17 mouse cellular contexts compared by ENCODE assay signal in genomic region chr3:95181841-95182240, GRCm38 (mm10). TPM values are rescaled to one million over a fixed set of nuclear protein-coding genes. Genes with fewer than 3 reads are reported as not detected.
DNase-seq lines count a peak whose midpoint lies in the region; ATAC-seq and TF ChIP-seq lines count a peak whose summit lies in the region.
"Had no signal": no experiment of that assay in that cellular context is flagged by ENCODE, and none has a peak within 500 bp of the region (broad histone marks: within the 10 kb centered on the region; RNA-seq: fewer than 3 reads in every experiment).

No protein-coding gene starts in this region.

- H3K36me3 ChIP-seq in testis, adult 2 months (ENCODE audit: control insufficient read depth, insufficient read depth, low read length), result peaks cover 4% of the 10 kb centered on the region
- H3K36me3 ChIP-seq in midbrain, embryonic 16.5 days (ENCODE audit: control insufficient read depth, insufficient read depth, low read length), result peaks cover 3% of the 10 kb centered on the region; the same call in 1 of the 2 replicates

- ATAC-seq in midbrain, embryonic 16.5 days, result no peak
- ATAC-seq: forebrain, embryonic 13.5 days; forebrain, embryonic 15.5 days; forebrain, postnatal 0 days had no signal

- TF ChIP-seq CTCF in testis, adult 2 months (IDR thresholded peaks at IDR 0.05; ENCODE audit: control insufficient read depth, insufficient read depth, insufficient replicate concordance, low read depth, low read length), result no peak

- no peak overlapping the region for H3K4me2 ChIP-seq in midbrain, embryonic 16.5 days (ENCODE audit: low read length)
- H3K4me2 ChIP-seq: embryonic facial prominence, embryonic 12.5 days; forebrain, embryonic 13.5 days; forebrain, embryonic 15.5 days had no signal

- DNase-seq in adrenal gland, adult 2 months, result peak; percentile 62
- no peak for DNase-seq in adrenal gland, postnatal 25 days
- DNase-seq in testis, postnatal 14 days (ENCODE audit: low spot score), result no peak
- DNase-seq in adrenal gland, postnatal 14 days, result peak; percentile 51
- no peak for DNase-seq in spleen, postnatal 4 days (ENCODE audit: low spot score in 2 of 2)
- DNase-seq: cerebellum, adult 11-12 months; cerebellum, adult 2 months; cerebellum, adult 9-10 months; cerebellum, postnatal 10 days; cerebellum, postnatal 25 days; forebrain, postnatal 0 days had no signal

- peak overlapping the region; percentile 49 for H3K27ac ChIP-seq in testis, adult 2 months (ENCODE audit: control insufficient read depth, insufficient read depth, low read depth, low read length)
- no peak overlapping the region for H3K27ac ChIP-seq in midbrain, embryonic 16.5 days (ENCODE audit: low read length)
- H3K27ac ChIP-seq: embryonic facial prominence, embryonic 10.5 days; embryonic facial prominence, embryonic 12.5 days; forebrain, embryonic 13.5 days; forebrain, embryonic 15.5 days had no signal

- no peak for TF ChIP-seq POLR2A in testis, adult 2 months (IDR thresholded peaks at IDR 0.05; ENCODE audit: control insufficient read depth, low read depth, low read length)

- no peak overlapping the region for H3K4me3 ChIP-seq in testis, adult 2 months (ENCODE audit: control insufficient read depth, low read depth, low read length)
- no peak overlapping the region for H3K4me3 ChIP-seq in midbrain, embryonic 16.5 days (ENCODE audit: low read depth, low read length)
- H3K4me3 ChIP-seq: embryonic facial prominence, embryonic 10.5 days; embryonic facial prominence, embryonic 12.5 days; forebrain, embryonic 13.5 days; forebrain, embryonic 15.5 days had no signal

- no peak overlapping the region for H3K9ac ChIP-seq in midbrain, embryonic 16.5 days (ENCODE audit: low read depth, low read length)
- H3K9ac ChIP-seq: embryonic facial prominence, embryonic 12.5 days; forebrain, embryonic 13.5 days; forebrain, embryonic 15.5 days; forebrain, postnatal 0 days had no signal

- no peaks in the 10 kb centered on the region for H3K9me3 ChIP-seq in midbrain, embryonic 16.5 days (replicated peaks; ENCODE audit: control insufficient read depth, low read length, poor library complexity, severe bottlenecking)
- H3K9me3 ChIP-seq: embryonic facial prominence, embryonic 10.5 days; embryonic facial prominence, embryonic 12.5 days; forebrain, embryonic 13.5 days; forebrain, embryonic 15.5 days had no signal

- no peaks in the 10 kb centered on the region for H3K27me3 ChIP-seq in testis, adult 2 months (ENCODE audit: control insufficient read depth, insufficient read depth, low read length)
- no peaks in the 10 kb centered on the region for H3K27me3 ChIP-seq in midbrain, embryonic 16.5 days (ENCODE audit: control insufficient read depth, insufficient read depth, low read depth, low read length)
- H3K27me3 ChIP-seq: embryonic facial prominence, embryonic 12.5 days; forebrain, embryonic 13.5 days; forebrain, embryonic 15.5 days had no signal

- WGBS in midbrain, embryonic 16.5 days, result 58% methylated on average over 1 of the region's 1 CpGs

- H3K4me1 ChIP-seq in testis, adult 2 months (ENCODE audit: control insufficient read depth, insufficient read depth, low read length), result no peaks in the 10 kb centered on the region; the same call in none of the 2 replicates
- H3K4me1 ChIP-seq in midbrain, embryonic 16.5 days (ENCODE audit: control insufficient read depth, insufficient read depth, low read length), result no peaks in the 10 kb centered on the region
- H3K4me1 ChIP-seq: embryonic facial prominence, embryonic 12.5 days; forebrain, embryonic 13.5 days; forebrain, embryonic 15.5 days had no signal

RNA-seq across cellular contexts. Expression of gene Sema6c, which starts 21.6 kb away (rescaled TPM):
- 1 to 10 TPM; 2.6 to 3.8 TPM for total RNA-seq in adrenal gland, adult 2 months (2021)
- 8.6 and 12.4 TPM in 2 replicates for polyA plus RNA-seq in adrenal gland, adult 2 months (2012; rRNA removed)
- total RNA-seq in adrenal gland, postnatal 25 days (2021), result 3.9 and 5.0 TPM in 2 replicates
- 31.3 and 38.5 TPM in 2 replicates for polyA plus RNA-seq in testis, adult 2 months (2012; rRNA removed)
- 2.8 and 5.4 TPM in 2 replicates for total RNA-seq in adrenal gland, postnatal 14 days (2021)
- 18.9 and 20.9 TPM in 2 replicates for polyA plus RNA-seq in midbrain, embryonic 16.5 days (2015; fragmentation: Nextera tagmentation; extraction: Ambion mirVana)

RNA-seq across cellular contexts. Expression of gene Gabpb2, which starts 35.9 kb away (rescaled TPM):
- total RNA-seq in adrenal gland, adult 2 months (2021), result 10 to 100 TPM; 19.0 to 21.1 TPM
- polyA plus RNA-seq in adrenal gland, adult 2 months (2012; rRNA removed), result 4.0 and 4.5 TPM in 2 replicates
- 25.8 and 33.1 TPM in 2 replicates for total RNA-seq in adrenal gland, postnatal 25 days (2021)
- 5.2 and 5.6 TPM in 2 replicates for polyA plus RNA-seq in testis, adult 2 months (2012; rRNA removed)
- total RNA-seq in adrenal gland, postnatal 14 days (2021), result 22.6 and 26.4 TPM in 2 replicates
- 2.4 and 3.0 TPM in 2 replicates for polyA plus RNA-seq in midbrain, embryonic 16.5 days (2015; fragmentation: Nextera tagmentation; extraction: Ambion mirVana)

RNA-seq across cellular contexts. Expression of gene Tnfaip8l2, which starts 39.7 kb away (rescaled TPM):
- total RNA-seq in adrenal gland, adult 2 months (2021), result 1 to 10 TPM; 2.0 to 2.2 TPM
- polyA plus RNA-seq in adrenal gland, adult 2 months (2012; rRNA removed), result 3.7 and 4.9 TPM in 2 replicates
- total RNA-seq in adrenal gland, postnatal 25 days (2021), result 1.1 TPM in 1 of 2 replicates, not detected in the other
- polyA plus RNA-seq in testis, adult 2 months (2012; rRNA removed), result 0.81 and 0.82 TPM in 2 replicates
- total RNA-seq in adrenal gland, postnatal 14 days (2021), result 1.7 and 7.8 TPM in 2 replicates
- 2.6 and 3.2 TPM in 2 replicates for polyA plus RNA-seq in midbrain, embryonic 16.5 days (2015; fragmentation: Nextera tagmentation; extraction: Ambion mirVana)

RNA-seq across cellular contexts. Expression of gene Cdc42se1, which starts 46.7 kb away (rescaled TPM):
- 100 to 1,000 TPM in 1 of 2 experiments, 10 to 100 TPM in 1; 89.7 to 102 TPM for total RNA-seq in adrenal gland, adult 2 months (2021)
- 46.1 and 53.0 TPM in 2 replicates for polyA plus RNA-seq in adrenal gland, adult 2 months (2012; rRNA removed)
- total RNA-seq in adrenal gland, postnatal 25 days (2021), result 94.6 and 101 TPM in 2 replicates
- 95.8 and 99.6 TPM in 2 replicates for polyA plus RNA-seq in testis, adult 2 months (2012; rRNA removed)
- total RNA-seq in adrenal gland, postnatal 14 days (2021), result 63.3 and 80.3 TPM in 2 replicates
- polyA plus RNA-seq in midbrain, embryonic 16.5 days (2015; fragmentation: Nextera tagmentation; extraction: Ambion mirVana), result 46.6 and 50.9 TPM in 2 replicates

RNA-seq across cellular contexts. Expression of gene Lysmd1, which starts 48.0 kb away (rescaled TPM):
- total RNA-seq in adrenal gland, adult 2 months (2021), result 1 to 10 TPM; 7.1 to 9.0 TPM
- 3.7 and 4.7 TPM in 2 replicates for polyA plus RNA-seq in adrenal gland, adult 2 months (2012; rRNA removed)
- total RNA-seq in adrenal gland, postnatal 25 days (2021), result 13.8 and 14.8 TPM in 2 replicates
- polyA plus RNA-seq in testis, adult 2 months (2012; rRNA removed), result 7.5 and 7.9 TPM in 2 replicates
- 9.0 and 11.3 TPM in 2 replicates for total RNA-seq in adrenal gland, postnatal 14 days (2021)
- polyA plus RNA-seq in midbrain, embryonic 16.5 days (2015; fragmentation: Nextera tagmentation; extraction: Ambion mirVana), result 53.8 and 57.6 TPM in 2 replicates

Comparison
In these comparisons a context has a peak if more than half of its experiments do, and no peak if none do; other contexts are left out.
1. DNase-seq: peak in adrenal gland, adult 2 months (single experiment) and adrenal gland, postnatal 14 days (single experiment); none in adrenal gland, postnatal 25 days (single experiment), testis, postnatal 14 days (single experiment) and spleen, postnatal 4 days (0 of 2).